20 mouse cellular contexts compared by ENCODE assay signal in the genomic region with DNA sequence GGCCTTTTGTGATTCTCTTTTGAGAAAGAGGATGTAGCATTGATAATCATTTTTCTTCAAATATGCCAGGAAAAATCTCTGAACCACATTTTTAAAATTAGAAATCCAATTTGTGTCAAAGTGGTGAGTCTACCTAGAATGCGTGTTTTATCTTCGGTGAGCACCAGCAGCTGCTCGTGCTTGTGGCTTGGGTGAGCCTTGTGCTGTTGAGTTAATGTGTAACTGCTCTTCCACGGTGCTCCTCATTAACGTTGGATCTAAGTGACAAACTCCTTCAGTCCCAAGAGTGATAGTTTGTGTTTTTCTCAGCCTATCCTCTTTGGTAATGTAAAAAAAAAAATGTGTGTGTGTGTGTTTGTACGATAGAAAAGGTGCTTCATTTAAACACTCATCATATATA.
DNase-seq lines count a peak whose midpoint lies in the region; TF ChIP-seq lines count a peak whose summit lies in the region.
"Had no signal": no experiment of that assay in that cellular context is flagged by ENCODE, and none has a peak within 500 bp of the region (broad histone marks: within the 10 kb centered on the region; RNA-seq: fewer than 3 reads in every experiment).

No protein-coding gene starts in this region.

- no peaks in the 10 kb centered on the region for H3K4me1 ChIP-seq in kidney, adult 2 months (ENCODE audit: control insufficient read depth, insufficient read depth, low read length)
- H3K4me1 ChIP-seq: embryonic facial prominence, embryonic 13.5 days; embryonic facial prominence, embryonic 15.5 days; forebrain, embryonic 10.5 days; forebrain, embryonic 12.5 days had no signal

- TF ChIP-seq CTCF in kidney, adult 2 months (conservative IDR thresholded peaks at IDR 0.05; ENCODE audit: insufficient read depth, insufficient read length, low read depth, low read length), result no peak

- no peak for TF ChIP-seq POLR2A in kidney, adult 2 months (IDR thresholded peaks at IDR 0.05; ENCODE audit: low read depth, low read length)

- peak; percentile 41 for DNase-seq in kidney, adult 2 months
- DNase-seq in kidney, adult 18-20 months, result no peak
- peak; percentile 8 to 32 for DNase-seq in kidney, postnatal 36 days
- DNase-seq in kidney, postnatal 4 days, result no peak
- DNase-seq in lung, postnatal 10 days, result no peak
- DNase-seq: adrenal gland, adult 2 months; adrenal gland, postnatal 10 days; adrenal gland, postnatal 25 days; cerebellum, adult 11 months; cerebellum, adult 18-20 months; cerebellum, adult 8-10 months; cerebellum, adult 9-11 months; cerebellum, postnatal 14 days; cerebellum, postnatal 36 days; embryo, embryonic 11 days had no signal

- no peak overlapping the region for H3K27ac ChIP-seq in kidney, adult 2 months (ENCODE audit: insufficient read depth, low read depth, low read length)
- H3K27ac ChIP-seq: embryonic facial prominence, embryonic 13.5 days; embryonic facial prominence, embryonic 15.5 days; forebrain, embryonic 10.5 days; forebrain, embryonic 12.5 days had no signal

- H3K4me3 ChIP-seq in kidney, adult 2 months (ENCODE audit: insufficient read depth, low read depth, low read length), result no peak overlapping the region
- H3K4me3 ChIP-seq: embryonic facial prominence, embryonic 13.5 days; embryonic facial prominence, embryonic 15.5 days; erythroblast, embryonic 14.5 days; forebrain, embryonic 10.5 days; forebrain, embryonic 12.5 days had no signal

- no peaks in the 10 kb centered on the region; the same call in 1 of the 2 replicates for H3K27me3 ChIP-seq in kidney, adult 2 months (replicated peaks; ENCODE audit: control insufficient read depth, insufficient read depth, low read length)
- H3K27me3 ChIP-seq: embryonic facial prominence, embryonic 13.5 days; embryonic facial prominence, embryonic 15.5 days; forebrain, embryonic 12.5 days had no signal

- WGBS in kidney, adult 2 months, result 44% methylated on average over 6 of the region's 6 CpGs

- no peaks in the 10 kb centered on the region for H3K36me3 ChIP-seq in kidney, adult 2 months (ENCODE audit: control insufficient read depth, insufficient read depth, low read length)
- H3K36me3 ChIP-seq: embryonic facial prominence, embryonic 13.5 days; embryonic facial prominence, embryonic 15.5 days; forebrain, embryonic 10.5 days; forebrain, embryonic 12.5 days had no signal

Comparison
In these comparisons a context has a peak if more than half of its experiments do, and no peak if none do; other contexts are left out.
1. DNase-seq: peak in kidney, adult 2 months (single experiment) and kidney, postnatal 36 days (2 of 2); none in kidney, adult 18-20 months (single experiment), kidney, postnatal 4 days (0 of 2) and lung, postnatal 10 days (single experiment).